ENCODE assay signal across 9 mouse cellular contexts in genomic region chr5:135011809-135012613, GRCm38 (mm10). TPM values are rescaled to one million over a fixed set of nuclear protein-coding genes. Genes with fewer than 3 reads are reported as not detected.
DNase-seq lines count a peak whose midpoint lies in the region; ATAC-seq and TF ChIP-seq lines count a peak whose summit lies in the region.
"Had no signal": no experiment of that assay in that cellular context is flagged by ENCODE, and none has a peak within 500 bp of the region (broad histone marks: within the 10 kb centered on the region; RNA-seq: fewer than 3 reads in every experiment).

No protein-coding gene starts in this region.

- no peak for ATAC-seq in hindbrain, embryonic 11.5 days (ENCODE audit: low FRiP score)
- ATAC-seq in liver, postnatal 0 days = no peak

- TF ChIP-seq EP300 in liver, postnatal 0 days (IDR thresholded peaks at IDR 0.05; ENCODE audit: low read depth) = no peak

- no peaks in the 10 kb centered on the region for H3K27me3 ChIP-seq in hindbrain, embryonic 11.5 days (ENCODE audit: control insufficient read depth, insufficient read depth, low read length)
- no peaks in the 10 kb centered on the region for H3K27me3 ChIP-seq in liver, postnatal 0 days (ENCODE audit: insufficient read depth, low read length)

- peak overlapping the region; percentile 24; the same call in 1 of the 2 replicates for H3K27ac ChIP-seq in gastrocnemius, adult 2 months
- H3K27ac ChIP-seq in hindbrain, embryonic 11.5 days (ENCODE audit: low read depth, low read length) = 0 out of 2 replicates have a peak overlapping the region, but pooled peaks have one; percentile 1
- H3K27ac ChIP-seq in liver, postnatal 0 days (ENCODE audit: low read depth) = peak overlapping the region; percentile 37

- no peak overlapping the region for H3K9ac ChIP-seq in hindbrain, embryonic 11.5 days (ENCODE audit: low read depth, low read length)
- H3K9ac ChIP-seq in liver, postnatal 0 days (replicated peaks) = no peak overlapping the region; the same call in 1 of the 2 replicates

- 14% methylated on average over 26 of the region's 26 CpGs for WGBS in hindbrain, embryonic 11.5 days
- WGBS in liver, postnatal 0 days (ENCODE audit: insufficient replicate concordance) = 72% methylated on average over 24 of the region's 26 CpGs

- peaks cover 6% of the 10 kb centered on the region; the same call in 1 of the 2 replicates for H3K4me1 ChIP-seq in hindbrain, embryonic 11.5 days (replicated peaks; ENCODE audit: control insufficient read depth, insufficient read depth, low read length)
- peaks cover 22% of the 10 kb centered on the region for H3K4me1 ChIP-seq in liver, postnatal 0 days (ENCODE audit: insufficient read depth)

- H3K4me3 ChIP-seq in gastrocnemius, adult 2 months = peak overlapping the region; percentile 28
- H3K4me3 ChIP-seq in hindbrain, embryonic 11.5 days (ENCODE audit: low read depth, low read length) = 0 out of 2 replicates have a peak overlapping the region, but pooled peaks have one; percentile 10
- 0 out of 2 replicates have a peak overlapping the region, but pooled peaks have one; percentile 4 for H3K4me3 ChIP-seq in liver, postnatal 0 days (ENCODE audit: low read depth, low read length)
- H3K4me3 ChIP-seq: myocyte had no signal

- TF ChIP-seq CTCF in gastrocnemius, adult 2 months (IDR thresholded peaks at IDR 0.05) = no peak
- no peak for TF ChIP-seq CTCF in liver, postnatal 0 days (IDR thresholded peaks at IDR 0.05; ENCODE audit: low read depth)

- no peaks in the 10 kb centered on the region for H3K9me3 ChIP-seq in hindbrain, embryonic 11.5 days (ENCODE audit: control insufficient read depth, low read length)
- H3K9me3 ChIP-seq in liver, postnatal 0 days (ENCODE audit: low read length) = no peaks in the 10 kb centered on the region

- H3K36me3 ChIP-seq in hindbrain, embryonic 11.5 days (ENCODE audit: control insufficient read depth, insufficient read depth, low read length) = no peaks in the 10 kb centered on the region
- no peaks in the 10 kb centered on the region for H3K36me3 ChIP-seq in liver, postnatal 0 days (replicated peaks; ENCODE audit: insufficient read depth, low read length)

- peak; percentile 39 for DNase-seq in gastrocnemius, adult 2 months
- DNase-seq in gastrocnemius, postnatal 25 days = no peak
- peak; percentile 62 for DNase-seq in ZHBTc4 (ENCODE audit: low read depth, low spot score)
- peak; percentile 46 for DNase-seq in hindbrain, embryonic 11.5 days (ENCODE audit: low spot score)
- DNase-seq in liver, postnatal 0 days = no peak
- no peak for DNase-seq in urinary bladder, postnatal 10 days (ENCODE audit: low spot score)
- no peak for DNase-seq in urinary bladder, adult 18-20 months (ENCODE audit: low spot score in 2 of 2)
- DNase-seq in cerebellum, postnatal 4 days (ENCODE audit: low spot score in 2 of 2) = no peak

- intact Hi-C loops in gastrocnemius, adult 2 months (cut with DNase I) = loop anchor here (5.0 kb wide), 1 partner anchor 50 kb away; the partner anchor contains the start of genes Bud23 and Dnajc30

- peak overlapping the region; percentile 2; the same call in 1 of the 2 replicates for H3K4me2 ChIP-seq in hindbrain, embryonic 11.5 days (replicated peaks; ENCODE audit: low read depth, low read length)
- H3K4me2 ChIP-seq in liver, postnatal 0 days (ENCODE audit: low read depth, low read length) = peak overlapping the region; percentile 34

RNA-seq across cellular contexts. Expression of gene Abhd11, which starts 3.1 kb away (rescaled TPM):
- total RNA-seq in gastrocnemius, adult 2 months (2021) = 10 to 100 TPM; 45.5 to 56.8 TPM
- 10 to 100 TPM; 57.1 to 58.5 TPM for total RNA-seq in gastrocnemius, postnatal 25 days (2021)
- polyA plus RNA-seq in hindbrain, embryonic 11.5 days (2014; fragmentation: Nextera tagmentation; extraction: Ambion mirVana) = 45.1 and 48.3 TPM in 2 replicates
- 47.9 and 49.2 TPM in 2 replicates for polyA plus RNA-seq in liver, postnatal 0 days (2015; fragmentation: Nextera tagmentation; extraction: Ambion mirVana)

RNA-seq across cellular contexts. Expression of gene Stx1a, which starts 11.3 kb away (rescaled TPM):
- 1 to 10 TPM in 1 of 2 experiments, under 1 TPM in 1; 0.64 to 1.3 TPM for total RNA-seq in gastrocnemius, adult 2 months (2021)
- total RNA-seq in gastrocnemius, postnatal 25 days (2021) = 1 to 10 TPM in 1 of 2 experiments, under 1 TPM in 1; 0.69 to 1.5 TPM
- polyA plus RNA-seq in hindbrain, embryonic 11.5 days (2014; fragmentation: Nextera tagmentation; extraction: Ambion mirVana) = 21.8 and 24.0 TPM in 2 replicates
- 2.3 and 2.5 TPM in 2 replicates for polyA plus RNA-seq in liver, postnatal 0 days (2015; fragmentation: Nextera tagmentation; extraction: Ambion mirVana)

RNA-seq across cellular contexts. Expression of gene Cldn3, which starts 26.0 kb away (rescaled TPM):
- total RNA-seq in gastrocnemius, adult 2 months (2021) = not detected
- under 1 TPM in 1 of 2 experiments, not detected in 1; 0.21 TPM for total RNA-seq in gastrocnemius, postnatal 25 days (2021)
- 3.5 and 5.3 TPM in 2 replicates for polyA plus RNA-seq in hindbrain, embryonic 11.5 days (2014; fragmentation: Nextera tagmentation; extraction: Ambion mirVana)
- polyA plus RNA-seq in liver, postnatal 0 days (2015; fragmentation: Nextera tagmentation; extraction: Ambion mirVana) = 65.0 and 73.7 TPM in 2 replicates
- polyA plus RNA-seq: myocyte had no signal

RNA-seq across cellular contexts. Expression of gene Dnajc30, which starts 52.0 kb away (rescaled TPM):
- 10 to 100 TPM; 25.0 to 30.2 TPM for total RNA-seq in gastrocnemius, adult 2 months (2021)
- 10 to 100 TPM; 22.0 to 25.2 TPM for total RNA-seq in gastrocnemius, postnatal 25 days (2021)
- polyA plus RNA-seq in hindbrain, embryonic 11.5 days (2014; fragmentation: Nextera tagmentation; extraction: Ambion mirVana) = 26.2 and 29.2 TPM in 2 replicates
- 28.7 and 33.3 TPM in 2 replicates for polyA plus RNA-seq in liver, postnatal 0 days (2015; fragmentation: Nextera tagmentation; extraction: Ambion mirVana)

RNA-seq across cellular contexts. Expression of gene Bud23, which starts 52.7 kb away (rescaled TPM):
- total RNA-seq in gastrocnemius, adult 2 months (2021) = 10 to 100 TPM; 25.8 to 26.2 TPM
- total RNA-seq in gastrocnemius, postnatal 25 days (2021) = 10 to 100 TPM; 21.7 to 27.4 TPM
- polyA plus RNA-seq in hindbrain, embryonic 11.5 days (2014; fragmentation: Nextera tagmentation; extraction: Ambion mirVana) = 113 and 118 TPM in 2 replicates
- polyA plus RNA-seq in liver, postnatal 0 days (2015; fragmentation: Nextera tagmentation; extraction: Ambion mirVana) = 38.3 TPM in 2 replicates

Comparison
In these comparisons a context has a peak if more than half of its experiments do, and no peak if none do; other contexts are left out.
1. DNase-seq: peak in gastrocnemius, adult 2 months (single experiment), ZHBTc4 (single experiment) and hindbrain, embryonic 11.5 days (single experiment); none in gastrocnemius, postnatal 25 days (single experiment), liver, postnatal 0 days (single experiment), urinary bladder, postnatal 10 days (single experiment), urinary bladder, adult 18-20 months (0 of 2) and cerebellum, postnatal 4 days (0 of 2).
2. Peak in every context shown above with its lines, with median percentiles within 50 percentile points of each other: H3K27ac ChIP-seq and H3K4me3 ChIP-seq.